Mouse (Mus musculus) spleen, adult 2 months (tissue): ENCODE results near the gene Vapb.

Experiments
- CTCF ChIP-seq: fragments of 200-500 bp; IDR thresholded peaks from 2 replicates; pipeline ENCODE4 v1.5.1; 2011; ENCODE audit warnings: mild to moderate bottlenecking, inconsistent platforms; ENCODE audit not compliant: insufficient read depth, insufficient read length, insufficient replicate concordance; ENCODE audit errors: extremely low read depth
- POLR2A ChIP-seq: fragments of 200-500 bp; IDR thresholded peaks from 2 replicates; pipeline ENCODE4 v1.6.1; 2011; ENCODE audit warnings: low read depth, low read length, inconsistent platforms

DNA sequence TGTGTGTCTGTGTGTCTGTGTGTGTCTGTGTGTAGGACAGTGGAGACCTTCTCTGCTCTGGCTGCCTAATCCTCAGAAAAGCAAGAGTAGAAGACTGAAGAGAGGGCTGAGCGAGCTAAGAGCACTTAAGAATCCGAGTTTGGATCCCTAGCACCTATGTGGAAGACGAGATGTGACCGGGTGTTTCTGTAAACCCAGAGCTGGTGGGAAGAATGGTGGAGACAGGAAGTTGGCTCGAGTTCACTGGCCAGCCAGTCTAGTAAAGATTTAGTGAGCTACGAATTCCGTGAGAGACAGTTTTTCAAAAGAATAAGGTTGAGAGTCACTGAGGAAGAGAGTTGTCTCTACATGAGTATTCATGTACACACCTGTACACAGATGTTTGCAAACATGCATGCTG lies 69.3 kb downstream of the Vapb start:
- TF ChIP-seq CTCF (no peak), POLR2A (no peak)
